Mouse (Mus musculus) layer of hippocampus, adult 9-10 months (tissue): ENCODE measurements around the gene Rcbtb2.

Source experiments
- DNase-seq: peaks from one replicate; pipeline ENCODE4 v3.0.0; 2022; ENCODE audit warnings: low spot score

The Rcbtb2 gene

DNA sequence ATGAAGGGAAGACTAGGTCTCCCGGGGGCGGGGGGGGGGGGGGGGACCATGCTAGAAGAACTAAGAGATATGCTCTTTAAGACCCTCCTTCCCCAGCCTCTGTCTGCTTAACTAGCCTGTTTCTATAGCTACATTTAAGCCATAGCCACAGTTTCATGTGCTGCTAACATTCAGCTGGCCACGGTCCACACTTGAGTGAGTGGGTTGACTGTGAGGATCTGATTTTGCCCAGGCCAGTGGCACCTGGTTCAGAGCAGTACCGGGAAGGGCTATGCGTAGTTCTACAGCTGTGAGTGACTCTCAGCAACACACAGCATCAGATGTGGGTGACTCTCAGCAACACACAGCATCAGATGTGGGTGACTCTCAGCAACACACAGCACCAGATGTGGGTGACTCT is 38.5 kb downstream of the Rcbtb2 start:
- no peak for DNase-seq

DNA sequence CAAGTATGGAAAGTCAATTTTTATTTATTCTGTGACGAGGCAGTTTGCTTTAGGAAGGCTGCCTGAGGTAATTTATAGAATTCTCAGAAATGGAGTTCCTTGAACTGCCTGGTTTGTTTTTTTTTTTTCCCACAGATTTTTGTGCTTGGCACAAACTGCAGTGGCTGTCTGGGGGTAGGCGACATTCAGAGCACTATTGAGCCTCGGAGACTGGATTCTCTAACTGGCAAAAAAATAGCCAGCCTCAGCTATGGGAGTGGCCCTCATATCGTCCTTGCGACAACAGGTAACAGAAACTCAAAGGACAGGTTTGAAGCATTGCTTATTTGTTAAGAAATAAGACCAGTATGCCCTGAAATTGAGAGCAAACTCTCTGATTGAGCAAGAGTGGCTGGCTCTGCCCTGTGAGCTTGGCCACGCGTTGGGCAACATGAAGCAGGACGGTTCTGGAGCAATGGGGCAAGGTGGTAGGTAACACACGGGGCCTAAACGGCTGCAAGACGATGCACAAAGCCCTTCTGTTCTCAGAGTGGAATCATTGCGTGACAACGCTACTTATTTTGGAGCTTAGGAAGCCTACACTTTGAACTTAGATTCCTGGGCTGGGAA is 39.5 kb downstream of the Rcbtb2 start:
- no peak for DNase-seq

DNA sequence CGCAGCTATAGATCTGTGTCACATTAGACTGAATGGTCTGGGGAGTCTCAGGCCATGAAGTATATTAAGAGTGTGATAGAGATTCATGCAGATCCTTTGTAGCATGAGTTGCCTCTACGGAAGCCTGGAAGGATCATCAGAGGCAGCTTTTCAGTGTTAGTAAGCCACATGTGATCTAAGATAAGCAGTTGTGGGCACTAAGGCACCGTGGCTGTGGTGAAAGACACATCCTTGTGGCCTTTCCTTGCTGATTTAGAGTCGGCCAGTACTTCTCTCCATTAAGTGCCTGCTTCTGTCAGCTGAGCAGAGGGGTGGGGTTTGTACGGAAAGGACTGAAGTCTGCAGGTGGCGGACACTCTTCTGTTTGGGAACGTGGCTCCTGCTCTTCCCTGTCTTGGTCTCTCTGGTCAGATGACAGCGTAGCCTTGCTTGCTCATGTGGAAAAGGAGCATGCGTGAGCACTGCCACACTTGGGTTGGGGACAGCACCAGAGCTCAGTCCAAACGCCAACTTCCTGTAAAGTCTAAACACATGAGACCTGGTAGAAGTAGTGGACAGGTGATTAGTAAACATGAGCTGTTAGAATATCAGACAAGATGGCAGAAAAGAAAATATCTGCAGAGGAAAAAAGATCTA is 40.6 kb downstream of the Rcbtb2 start:
- DNase-seq: no peak

DNA sequence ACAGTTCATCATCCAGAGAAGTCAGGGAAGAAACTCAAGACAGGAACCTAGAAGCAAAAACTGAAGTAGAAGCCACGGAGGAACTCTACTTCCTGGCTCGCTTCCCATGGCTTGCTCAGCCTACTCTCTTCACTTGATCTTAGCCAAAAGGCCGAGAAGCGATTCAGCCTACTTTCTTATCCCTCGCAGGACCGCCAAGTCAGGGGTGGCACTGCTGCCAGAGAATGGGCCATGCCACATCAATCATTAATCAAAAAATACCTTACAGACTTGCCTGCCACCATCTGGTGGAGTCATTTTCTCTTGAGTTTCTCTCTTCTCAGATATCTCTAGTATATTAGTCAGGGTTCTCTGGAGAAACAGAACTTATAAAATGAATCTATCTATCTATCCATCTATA is 42.3 kb downstream of the Rcbtb2 start:
- no peak for DNase-seq

DNA sequence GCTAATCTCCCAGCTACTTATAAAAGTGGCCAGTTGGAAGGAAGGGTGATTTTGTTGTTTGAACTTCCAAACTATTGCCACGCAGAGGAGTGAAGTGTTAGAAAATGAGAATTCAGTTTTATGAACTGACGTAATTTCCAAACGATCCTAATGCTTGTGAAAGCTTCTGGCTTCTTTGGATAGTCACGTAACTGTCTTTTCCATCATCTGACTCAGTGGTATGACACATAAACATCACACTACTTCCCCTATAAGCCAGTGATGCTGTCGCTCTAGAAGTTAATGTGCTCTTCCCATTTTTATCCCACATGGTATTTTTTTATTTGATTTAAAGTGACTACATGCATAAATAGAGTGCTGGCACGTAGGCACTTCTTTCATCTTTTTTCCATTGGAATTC is 45.8 kb downstream of the Rcbtb2 start:
- no peak for DNase-seq

DNA sequence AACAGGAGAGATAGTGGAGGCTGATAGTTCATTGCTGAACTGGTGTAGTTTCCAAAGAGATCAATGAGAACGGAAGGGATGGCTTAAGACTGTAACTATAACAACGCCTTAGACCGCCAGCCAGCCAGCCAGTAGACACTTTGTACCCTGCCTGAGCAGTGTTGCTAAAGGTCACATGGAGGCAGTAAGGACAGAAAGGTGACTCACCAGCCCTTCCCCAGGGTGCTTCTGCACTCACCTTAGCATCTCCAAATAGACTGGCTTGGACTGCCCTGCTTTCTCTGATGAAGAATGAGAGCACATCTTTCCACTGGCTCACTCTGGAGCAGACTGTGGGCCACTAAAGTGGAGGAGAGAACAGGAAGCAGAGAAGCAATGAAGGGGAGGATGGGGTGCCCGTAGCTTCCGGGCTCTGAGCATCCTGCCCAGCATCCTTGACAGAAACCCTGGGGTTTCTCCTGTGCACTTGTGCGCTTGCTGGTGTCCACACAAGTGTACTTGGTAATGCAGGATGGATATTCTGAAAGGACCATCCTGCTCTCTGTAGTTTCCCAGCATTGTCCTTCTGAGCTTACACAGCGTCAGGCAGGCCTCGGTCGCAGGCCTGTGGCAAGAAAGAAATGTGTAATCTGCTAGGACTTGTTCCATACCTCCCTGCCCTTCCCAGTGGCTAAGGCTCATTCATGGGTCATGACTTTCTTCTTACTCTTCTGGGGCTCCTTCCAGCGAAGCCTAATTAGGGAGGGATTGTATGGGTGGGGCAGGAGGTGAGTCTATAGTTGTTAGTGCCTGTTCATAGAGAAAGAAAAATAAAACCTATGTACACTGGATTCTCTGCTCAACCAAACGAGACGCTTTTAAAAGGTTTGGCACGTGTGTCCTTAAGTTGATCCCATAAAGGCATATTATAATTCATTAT is 47.3 kb downstream of the Rcbtb2 start:
- DNase-seq: no peak

DNA sequence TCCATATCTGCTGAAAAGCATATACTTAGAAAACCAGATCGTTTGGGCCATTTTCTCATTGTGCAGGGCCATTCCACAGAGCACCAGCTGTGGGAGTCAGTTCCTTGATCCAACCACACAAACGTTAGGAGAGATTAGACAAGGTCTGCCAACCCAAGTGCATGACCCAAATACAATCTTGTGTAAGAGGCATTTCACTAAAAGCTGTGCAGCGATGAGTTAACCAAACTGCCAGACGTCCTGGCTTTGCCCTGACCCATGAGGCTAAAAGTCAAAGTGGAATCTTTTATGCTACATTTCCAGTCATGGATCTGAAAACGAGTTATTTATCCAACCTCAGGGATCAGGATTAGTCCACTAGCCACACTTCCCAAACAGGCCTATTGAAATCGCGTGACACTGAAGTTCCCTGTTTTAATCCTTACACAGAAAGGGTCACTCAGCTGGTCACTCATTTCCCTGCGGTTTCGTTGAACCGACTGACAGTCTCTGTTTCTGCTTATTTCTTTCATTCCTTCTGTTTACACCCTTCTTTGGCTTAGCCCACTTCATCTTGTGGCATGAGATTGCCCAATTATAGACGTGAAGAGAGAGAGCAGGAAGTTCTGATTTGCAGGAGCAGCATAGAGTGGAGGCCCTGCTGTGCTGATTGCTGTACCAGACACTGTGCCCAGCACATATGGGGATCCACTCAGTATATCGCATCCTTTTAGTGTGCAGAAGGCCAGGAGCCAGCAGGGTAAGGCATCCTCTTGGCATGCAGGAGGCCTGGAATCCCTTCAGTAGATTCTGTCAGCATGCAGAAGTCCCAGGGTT is 49.6 kb downstream of the Rcbtb2 start:
- no peak for DNase-seq

DNA sequence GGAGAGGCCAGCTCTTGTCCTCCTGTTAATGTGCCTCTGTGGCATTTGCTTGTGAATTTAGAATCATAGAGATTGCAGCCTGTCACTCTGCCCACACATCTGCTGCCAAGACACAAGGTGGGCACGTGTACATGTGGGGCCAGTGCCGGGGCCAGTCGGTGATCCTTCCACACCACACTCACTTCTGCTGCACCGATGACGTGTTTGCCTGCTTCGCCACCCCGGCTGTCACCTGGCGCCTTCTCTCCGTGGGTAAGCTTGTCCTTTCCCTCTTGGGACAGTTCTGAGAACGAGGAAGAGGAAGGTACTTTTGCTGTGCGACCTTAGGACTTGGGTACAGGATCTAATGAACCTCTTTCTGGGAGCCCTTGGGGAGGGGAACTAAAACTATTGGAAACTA is 50.8 kb downstream of the Rcbtb2 start:
- no peak for DNase-seq

DNA sequence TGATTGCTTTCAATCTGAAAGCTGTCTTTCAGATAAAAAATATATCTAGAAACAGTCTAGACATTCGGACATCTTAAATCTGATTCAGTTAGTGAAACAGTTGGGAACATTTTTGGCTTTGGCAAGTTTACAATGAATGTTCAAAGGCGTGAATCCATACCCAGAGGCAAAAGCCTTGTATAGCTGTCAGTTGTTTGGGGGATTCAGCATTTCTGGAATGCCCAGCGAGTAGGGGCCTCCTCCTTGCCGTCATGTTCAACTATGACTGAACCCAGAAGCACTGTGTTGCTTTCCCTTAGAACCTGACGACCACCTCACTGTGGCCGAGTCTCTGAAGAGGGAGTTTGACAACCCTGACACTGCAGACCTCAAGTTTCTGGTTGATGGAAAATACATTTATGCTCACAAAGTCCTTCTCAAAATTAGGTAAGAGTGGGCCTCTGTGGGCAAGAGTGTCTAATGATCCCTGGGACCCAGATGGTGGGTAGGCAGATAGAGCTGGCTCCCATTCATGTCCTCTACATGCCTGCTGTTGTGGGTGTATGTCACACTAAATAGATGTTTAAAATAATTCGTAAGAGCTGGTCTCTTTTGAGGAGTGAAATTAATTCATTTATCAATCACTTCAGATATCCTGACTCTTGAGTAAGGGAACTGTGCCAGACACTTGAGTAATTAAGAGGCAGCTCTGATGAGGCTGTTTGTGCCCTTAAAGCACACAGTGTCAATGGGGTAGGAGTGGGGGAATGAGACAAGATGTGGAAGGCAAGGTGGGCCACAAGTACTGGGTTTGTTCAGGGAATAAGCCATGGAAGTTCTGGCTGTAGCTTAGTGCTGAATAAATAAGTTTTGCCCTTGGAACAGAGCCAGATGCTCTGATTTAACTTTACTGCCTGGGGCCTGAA is 51.5 kb downstream of the Rcbtb2 start:
- DNase-seq: no peak

DNA sequence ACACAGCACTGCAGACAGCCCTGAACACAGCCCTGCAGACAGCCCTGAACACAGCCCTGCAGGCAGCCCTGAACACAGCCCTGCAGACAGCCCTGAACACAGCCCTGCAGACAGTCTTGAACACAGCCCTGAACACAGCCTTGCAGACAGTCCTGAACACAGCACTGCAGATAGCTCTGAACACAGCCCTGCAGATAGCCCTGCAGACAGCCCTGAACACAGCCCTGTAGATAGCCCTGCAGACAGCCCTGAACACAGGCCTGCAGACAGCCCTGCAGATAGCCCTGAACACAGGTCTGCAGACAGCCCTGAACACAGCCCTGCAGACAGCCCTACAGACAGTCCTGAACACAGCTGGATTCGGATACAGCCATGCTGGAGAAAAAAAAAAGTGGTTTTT is 52.2 kb downstream of the Rcbtb2 start:
- DNase-seq: no peak

DNA sequence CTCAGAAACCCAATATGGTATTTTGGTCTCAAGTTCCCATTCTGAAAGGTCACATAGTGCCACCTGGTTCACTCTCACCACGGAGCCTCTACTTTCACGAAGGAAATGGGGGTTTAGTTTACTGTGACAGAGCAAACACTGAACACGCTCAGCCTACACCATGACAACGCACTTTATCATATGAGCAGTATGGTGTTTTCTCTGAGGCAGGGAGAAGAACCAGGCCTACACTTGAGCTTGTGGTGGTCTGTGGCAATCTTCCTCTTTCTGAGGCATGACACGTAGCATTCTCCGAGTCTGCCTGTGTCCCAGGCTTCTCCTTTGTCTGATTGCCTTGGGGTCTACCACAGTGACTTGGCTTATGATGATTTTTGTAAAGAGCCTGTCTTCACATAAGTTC is 53.0 kb downstream of the Rcbtb2 start:
- DNase-seq: no peak

DNA sequence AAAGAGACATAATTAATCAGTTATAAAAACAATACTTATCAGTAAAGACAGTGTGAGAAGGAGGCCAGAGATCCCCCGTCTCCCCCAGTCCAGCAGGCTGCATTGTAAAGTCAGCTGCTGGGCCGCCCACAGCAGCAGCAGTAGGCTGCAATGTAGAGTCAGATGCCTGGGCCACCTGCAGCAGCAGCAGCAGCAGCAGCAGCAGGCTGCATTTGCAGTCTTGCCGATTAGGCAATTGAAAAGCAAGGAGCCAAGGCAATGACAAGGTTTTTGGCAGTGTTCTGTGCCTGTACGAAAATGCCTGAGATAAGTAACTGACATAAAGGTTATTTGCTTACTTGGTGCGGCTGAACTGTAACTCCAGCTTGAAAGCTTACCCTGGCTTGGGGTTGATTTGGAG is 53.4 kb downstream of the Rcbtb2 start:
- DNase-seq: no peak

DNA sequence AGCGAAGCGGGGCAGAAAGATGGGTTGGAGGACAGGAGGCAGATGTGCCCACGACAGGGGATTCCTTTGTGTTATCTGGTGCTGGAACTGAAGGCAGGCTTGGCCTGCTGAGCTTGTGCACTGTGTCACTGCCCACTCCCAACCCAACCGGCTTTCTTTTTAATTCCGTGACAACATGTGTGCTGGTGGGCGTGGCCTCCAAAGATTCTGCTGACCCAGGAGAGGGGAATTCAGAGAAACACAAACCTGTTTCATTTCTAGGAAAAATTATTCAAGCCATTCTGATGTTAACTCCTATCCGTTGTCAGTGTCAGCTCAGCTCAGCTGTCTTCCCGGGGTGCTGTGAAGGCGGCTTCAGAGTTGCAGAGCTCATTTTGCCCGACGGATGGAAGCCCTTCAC is 55.1 kb downstream of the Rcbtb2 start:
- DNase-seq: no peak

DNA sequence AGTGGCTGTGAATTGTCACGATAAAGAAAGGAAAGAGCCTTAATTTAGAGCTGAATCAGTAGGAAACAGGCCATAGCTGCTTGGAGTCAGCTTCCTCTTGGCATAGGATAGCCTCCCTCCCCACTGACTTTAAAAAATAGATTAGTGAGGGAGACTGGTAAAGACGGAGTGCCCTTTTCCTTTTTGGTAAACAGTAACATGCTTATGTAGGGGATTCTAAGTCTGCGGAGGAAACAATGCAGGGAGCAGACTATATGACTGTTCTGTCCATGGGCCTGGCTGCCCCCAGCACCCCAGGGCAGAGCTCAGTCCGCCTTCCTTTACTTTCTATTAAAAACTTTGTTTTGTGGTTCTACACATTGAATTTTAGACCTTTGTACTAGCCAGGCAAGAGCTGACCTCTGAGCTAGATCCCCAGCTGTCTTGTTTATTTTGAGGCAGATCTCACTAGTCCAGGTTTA is 56.4 kb downstream of the Rcbtb2 start:
- DNase-seq: no peak

DNA sequence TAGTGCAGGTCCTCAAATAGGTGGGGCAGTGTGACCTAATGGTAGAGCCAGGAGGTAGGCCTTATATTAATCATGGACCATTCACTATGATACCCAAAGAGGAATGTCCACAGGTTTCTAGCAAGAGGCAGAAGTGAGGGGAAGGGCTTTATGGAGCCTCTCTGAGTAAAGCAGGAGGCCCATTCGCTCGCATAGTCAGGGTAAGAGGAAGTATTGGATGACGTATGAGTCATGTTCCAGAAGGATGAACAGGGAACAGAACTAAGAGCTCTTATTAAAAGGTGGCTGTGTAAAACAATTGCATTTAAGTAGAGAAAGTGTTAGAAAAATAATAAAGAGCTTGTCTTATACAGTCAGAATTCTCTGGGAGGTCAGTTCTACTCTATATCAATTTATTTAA is 57.8 kb downstream of the Rcbtb2 start:
- no peak for DNase-seq

DNA sequence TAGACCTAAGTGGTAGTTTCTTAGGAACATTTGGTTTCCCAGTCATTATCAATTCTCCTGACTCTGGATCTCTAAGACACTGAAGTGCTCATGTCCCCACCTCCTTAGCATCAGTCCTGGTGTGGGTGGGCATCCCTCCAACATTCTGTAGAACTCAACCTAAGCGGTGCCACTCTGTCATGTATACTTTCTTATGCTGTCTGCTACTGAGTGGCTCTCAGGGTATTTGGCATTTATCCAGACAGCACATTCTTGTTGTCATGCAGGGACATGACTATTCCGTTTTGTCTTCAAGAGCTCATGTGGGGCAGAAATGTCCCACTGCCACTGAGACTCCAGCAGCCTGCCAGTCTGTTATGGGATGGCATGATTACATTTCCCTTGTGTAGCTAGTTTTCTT is 58.3 kb downstream of the Rcbtb2 start:
- no peak for DNase-seq

DNA sequence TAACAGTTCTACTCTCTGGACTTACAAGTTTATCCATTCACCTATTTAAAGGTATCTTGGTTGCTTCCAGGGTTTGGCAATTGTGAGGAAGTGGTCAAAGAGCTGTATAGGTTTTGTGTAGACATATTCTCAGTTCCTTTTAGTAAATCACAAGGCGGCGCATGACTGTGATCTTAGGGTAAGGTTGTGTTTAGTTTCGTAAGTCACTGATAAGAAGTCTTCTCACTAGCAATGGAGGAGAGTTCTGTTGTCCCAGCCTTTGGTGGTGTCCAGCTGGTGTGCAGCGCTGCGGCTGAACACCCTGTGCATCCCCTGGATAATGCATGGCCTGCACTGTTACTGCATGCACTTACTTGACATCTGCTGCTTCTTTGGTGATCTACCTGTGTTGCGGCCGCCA is 64.0 kb downstream of the Rcbtb2 start:
- no peak for DNase-seq

DNA sequence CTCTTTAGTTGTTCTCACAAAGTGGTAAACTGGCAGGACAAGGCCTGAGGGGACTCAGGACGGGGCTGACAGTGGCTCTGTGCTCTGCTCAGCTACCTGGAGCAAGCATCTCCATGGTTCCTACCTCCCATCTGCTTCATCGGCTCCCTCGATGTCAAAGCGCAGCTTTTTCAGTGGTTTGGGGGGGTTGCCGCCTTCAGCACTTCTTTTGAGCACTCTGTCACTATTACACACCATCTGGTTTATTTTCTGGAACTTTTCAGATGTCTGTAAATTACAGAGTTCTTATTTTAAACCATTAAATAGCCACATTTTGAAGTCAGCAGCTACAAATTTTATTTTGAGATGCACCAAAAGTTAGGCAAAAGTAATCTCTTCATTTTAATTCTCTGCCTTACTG is 76.2 kb downstream of the Rcbtb2 start:
- no peak for DNase-seq

DNA sequence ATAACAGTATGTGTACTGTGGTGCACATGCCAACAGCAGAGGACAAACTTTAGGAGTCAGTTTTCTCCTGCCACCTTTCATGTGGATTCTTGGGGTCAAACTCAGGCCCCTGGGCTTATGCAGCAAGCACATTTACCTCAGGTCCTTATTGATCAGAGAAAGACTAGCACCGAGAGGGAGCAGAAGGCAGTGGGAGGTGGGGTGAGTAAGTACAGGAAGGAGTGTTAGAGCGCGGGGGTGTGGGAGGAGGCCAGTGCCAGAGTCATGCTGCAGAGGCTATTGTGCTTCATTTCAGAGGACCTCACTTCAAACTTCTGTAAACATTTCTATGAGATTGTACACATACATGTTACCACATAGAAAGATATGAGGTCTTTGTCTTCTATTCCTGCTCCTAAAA is 78.6 kb downstream of the Rcbtb2 start:
- no peak for DNase-seq

DNA sequence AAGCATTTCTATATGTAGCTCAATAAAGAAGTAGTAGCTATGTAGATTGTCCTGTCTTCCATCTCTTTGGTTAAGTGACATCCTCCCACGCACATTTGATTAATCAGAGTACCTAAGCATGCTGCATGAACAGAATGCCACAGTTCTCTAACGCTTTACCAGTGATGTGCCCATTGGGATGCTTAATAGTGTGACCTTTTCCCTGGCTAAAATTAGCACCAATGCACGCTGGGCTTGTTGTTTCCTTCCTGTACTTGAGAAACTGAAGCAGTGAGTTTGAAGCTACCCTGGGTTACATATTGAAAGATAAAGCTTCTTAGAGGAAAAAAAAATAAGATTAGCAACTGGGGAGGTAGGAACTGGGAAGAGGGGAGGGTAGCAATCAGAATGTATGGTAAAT is 81.2 kb downstream of the Rcbtb2 start:
- no peak for DNase-seq

DNA sequence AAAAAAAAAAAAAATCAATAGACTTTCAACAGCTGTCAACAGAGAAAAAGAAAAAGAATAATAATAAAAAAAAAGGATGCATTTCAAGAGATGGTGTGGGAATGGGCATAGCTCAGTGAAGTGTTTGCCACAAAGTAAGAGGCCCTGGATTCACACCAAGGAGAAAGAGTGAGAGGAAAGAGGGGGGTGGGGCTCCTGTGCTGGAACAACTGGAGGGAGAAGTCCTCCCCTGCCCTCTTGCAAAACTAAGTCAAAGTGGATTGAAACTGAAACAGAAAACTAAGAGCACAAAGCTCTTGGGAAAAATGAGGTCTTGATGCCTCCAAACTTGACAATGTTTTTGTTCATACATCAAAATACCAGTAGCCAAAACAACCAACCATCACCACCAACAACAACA is 86.4 kb downstream of the Rcbtb2 start:
- DNase-seq: no peak
